Mouse (Mus musculus): Measurements from ENCODE around the gene Ostc. TPM values are rescaled to one million over a fixed set of nuclear protein-coding genes. Genes with fewer than 3 reads are reported as not detected.

Gene Ostc
- total and polyA plus RNA-seq, 3 experiments: 24.6 to 238 (median 141) TPM

DNA sequence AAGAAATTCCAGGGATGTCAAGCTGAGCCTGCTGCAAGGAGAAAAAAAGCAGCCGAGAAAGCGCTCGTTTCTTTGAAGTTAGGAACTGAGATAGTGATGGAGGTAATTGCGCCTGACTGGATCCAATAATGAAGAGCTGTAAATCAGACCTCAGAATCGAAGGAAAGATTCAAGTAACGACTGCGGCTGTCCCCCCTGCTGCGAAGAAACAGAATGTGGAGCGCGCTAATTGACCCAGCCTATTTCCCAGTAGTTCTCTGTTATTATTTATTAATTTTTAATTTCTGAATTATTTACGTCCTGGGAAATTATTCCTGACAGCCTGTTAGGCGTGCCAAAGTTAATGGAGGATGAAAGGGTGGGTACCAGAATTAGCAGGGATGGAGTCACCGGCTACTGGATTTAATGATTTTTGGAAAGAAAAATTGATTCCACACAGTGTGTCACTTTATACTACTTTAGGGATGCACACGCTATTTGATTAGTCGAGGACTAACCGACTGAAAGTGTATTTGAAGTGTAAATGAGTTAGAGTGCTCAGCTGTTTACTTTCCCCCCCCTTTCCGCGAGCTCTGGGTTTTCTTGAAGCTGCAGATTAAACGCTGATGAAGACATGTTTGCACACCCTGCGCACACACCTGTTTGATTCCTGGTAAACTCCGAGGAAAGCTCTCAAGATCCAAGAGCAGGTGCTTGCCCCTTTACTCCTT lies 28.6 kb upstream of the Ostc start:
- Histone ChIP-seq H3K36me3 (replicated peaks) (no peaks in the 10 kb centered on the region), H3K4me1 (ENCODE audit: insufficient read depth, low read depth, low read length) (no peaks in the 10 kb centered on the region), H3K9me3 (replicated peaks) (no peaks in the 10 kb centered on the region), H3K27me3 (ENCODE audit: insufficient read depth, low read length) (no peaks in the 10 kb centered on the region), H3K4me3 (ENCODE audit: low read depth, low read length) (no peak overlapping the region)
- ATAC-seq (ENCODE audit: extremely low read depth, insufficient number of reproducible peaks, low FRiP score, poor library complexity, severe bottlenecking) (no peak), DNase-seq (ENCODE audit: low spot score) (no peak)
- TF ChIP-seq GATA2 (IDR thresholded peaks at IDR 0.05; ENCODE audit: borderline replicate concordance, low read depth, low read length) (no peak), CTCF (IDR thresholded peaks at IDR 0.05; ENCODE audit: low read depth, low read length) (no peak), TAL1 (conservative IDR thresholded peaks at IDR 0.05; ENCODE audit: low read depth, low read length) (no peak), GATA1 (IDR thresholded peaks at IDR 0.05; ENCODE audit: borderline replicate concordance, low read length) (no peak), POLR2AphosphoS5 (IDR thresholded peaks at IDR 0.05; ENCODE audit: insufficient replicate concordance, low read depth, low read length) (no peak)

DNA sequence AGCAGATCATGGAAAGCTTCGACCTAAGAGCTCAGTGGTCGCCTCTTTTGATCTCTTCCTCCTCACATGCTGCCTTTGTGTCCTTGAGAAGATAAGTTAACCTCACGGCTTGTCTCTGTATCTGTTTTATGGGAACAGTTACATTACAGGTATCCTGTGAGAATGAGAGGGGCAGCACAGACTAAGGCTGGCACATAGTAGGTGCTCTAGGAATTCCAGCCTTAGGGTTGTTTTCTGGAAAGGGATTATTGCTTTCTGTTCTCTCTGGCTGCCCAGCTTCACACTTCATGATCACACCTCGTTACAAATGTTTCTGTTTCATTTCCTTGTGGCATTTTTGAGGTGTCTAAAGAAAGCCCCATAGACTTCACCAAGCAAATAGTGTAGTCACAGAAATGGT lies 27.5 kb upstream of the Ostc start:
- Histone ChIP-seq H3K4me3 (ENCODE audit: low read depth, low read length) (no peak overlapping the region), H3K9me3 (replicated peaks) (no peaks in the 10 kb centered on the region), H3K36me3 (replicated peaks) (no peaks in the 10 kb centered on the region), H3K4me1 (ENCODE audit: insufficient read depth, low read depth, low read length) (no peaks in the 10 kb centered on the region), H3K27me3 (ENCODE audit: insufficient read depth, low read length) (no peaks in the 10 kb centered on the region)
- no peak for DNase-seq (ENCODE audit: low spot score)
- no peak for TF ChIP-seq TAL1 (conservative IDR thresholded peaks at IDR 0.05; ENCODE audit: low read depth, low read length)
- no peak for TF ChIP-seq GATA1 (IDR thresholded peaks at IDR 0.05; ENCODE audit: borderline replicate concordance, low read length)
- TF ChIP-seq POLR2AphosphoS5 (IDR thresholded peaks at IDR 0.05; ENCODE audit: insufficient replicate concordance, low read depth, low read length): no peak
- no peak for TF ChIP-seq GATA2 (IDR thresholded peaks at IDR 0.05; ENCODE audit: borderline replicate concordance, low read depth, low read length)
- no peak for TF ChIP-seq CTCF (IDR thresholded peaks at IDR 0.05; ENCODE audit: low read depth, low read length)
- ATAC-seq (ENCODE audit: extremely low read depth, insufficient number of reproducible peaks, low FRiP score, poor library complexity, severe bottlenecking): no peak

- DNase-seq (ENCODE audit: low spot score) (peak; percentile 87), ATAC-seq (ENCODE audit: extremely low read depth, insufficient number of reproducible peaks, low FRiP score, poor library complexity, severe bottlenecking) (peak; percentile 93)
- Histone ChIP-seq H3K9me3 (replicated peaks) (no peaks in the 10 kb centered on the region), H3K36me3 (replicated peaks) (peaks cover 42% of the 10 kb centered on the region), H3K27me3 (ENCODE audit: insufficient read depth, low read length) (no peaks in the 10 kb centered on the region), H3K4me3 (ENCODE audit: low read depth, low read length) (peak within 1 kb of the TSS; percentile 91), H3K4me1 (ENCODE audit: insufficient read depth, low read depth, low read length) (peaks cover 25% of the 10 kb centered on the region)
- no peak for TF ChIP-seq GATA2 (IDR thresholded peaks at IDR 0.05; ENCODE audit: borderline replicate concordance, low read depth, low read length)
- no peak for TF ChIP-seq POLR2AphosphoS5 (IDR thresholded peaks at IDR 0.05; ENCODE audit: insufficient replicate concordance, low read depth, low read length)
- no peak for TF ChIP-seq TAL1 (conservative IDR thresholded peaks at IDR 0.05; ENCODE audit: low read depth, low read length)
- TF ChIP-seq GATA1 (IDR thresholded peaks at IDR 0.05; ENCODE audit: borderline replicate concordance, low read length): no peak
- no peak for TF ChIP-seq CTCF (IDR thresholded peaks at IDR 0.05; ENCODE audit: low read depth, low read length)
Observed at GRCm38 (mm10) chr3:130730189-130730653, 21.0 kb upstream of the Ostc start, which contains the start of gene Rpl34. Gene Rpl34, minus strand, starts transcription at chr3:130730398.

DNA sequence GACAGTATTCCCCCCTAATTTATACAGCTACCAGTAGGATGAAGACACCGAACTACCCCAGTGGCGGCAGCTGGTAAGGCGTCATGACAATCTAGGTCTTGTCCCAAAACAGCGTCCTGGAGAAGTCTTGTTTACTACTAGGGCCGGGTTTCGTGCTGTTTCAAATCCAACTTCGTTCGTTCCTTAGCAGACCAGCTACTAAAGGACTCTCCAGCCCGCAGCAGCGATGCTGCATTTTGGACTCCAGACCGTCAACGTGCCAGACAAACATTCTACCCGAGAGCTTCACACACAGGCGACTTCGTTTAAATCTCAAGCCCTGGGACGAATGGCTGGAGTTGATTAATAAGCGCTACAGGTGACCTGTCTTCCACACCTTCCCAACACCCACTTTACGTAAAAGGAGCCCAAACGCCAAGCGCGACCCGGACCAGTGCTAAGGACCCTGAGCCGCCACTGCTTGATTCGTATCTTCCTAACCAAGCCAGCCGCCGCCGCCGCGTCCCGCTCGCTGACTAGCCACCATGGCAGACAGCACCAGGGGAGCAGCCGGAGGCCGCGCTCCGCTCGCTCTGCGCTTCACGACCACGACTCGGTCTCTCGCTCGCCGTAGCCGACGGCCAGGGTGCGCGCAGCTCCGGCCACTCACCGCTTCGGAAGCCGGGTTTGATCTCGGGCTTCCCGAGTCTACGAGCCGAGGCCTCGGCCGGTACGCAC lies 20.4 kb upstream of the Ostc start:
- ATAC-seq (ENCODE audit: extremely low read depth, insufficient number of reproducible peaks, low FRiP score, poor library complexity, severe bottlenecking): peak; percentile 45; the same call in 1 of the 2 replicates
- Histone ChIP-seq H3K9me3 (replicated peaks) (no peaks in the 10 kb centered on the region), H3K36me3 (replicated peaks) (peaks cover 44% of the 10 kb centered on the region), H3K4me1 (ENCODE audit: insufficient read depth, low read depth, low read length) (peaks cover 25% of the 10 kb centered on the region), H3K4me3 (ENCODE audit: low read depth, low read length) (peak overlapping the region; percentile 91), H3K27me3 (ENCODE audit: insufficient read depth, low read length) (no peaks in the 10 kb centered on the region)
- TF ChIP-seq CTCF (IDR thresholded peaks at IDR 0.05; ENCODE audit: low read depth, low read length) (no peak), GATA2 (IDR thresholded peaks at IDR 0.05; ENCODE audit: borderline replicate concordance, low read depth, low read length) (no peak), POLR2AphosphoS5 (IDR thresholded peaks at IDR 0.05; ENCODE audit: insufficient replicate concordance, low read depth, low read length) (no peak), GATA1 (IDR thresholded peaks at IDR 0.05; ENCODE audit: borderline replicate concordance, low read length) (no peak)
- no peak for DNase-seq (ENCODE audit: low spot score)

GRCm38 (mm10) chr3:130727676-130728075 lies 18.4 kb upstream of the Ostc start:
- Histone ChIP-seq H3K36me3 (replicated peaks) (peaks cover 57% of the 10 kb centered on the region), H3K9me3 (replicated peaks) (no peaks in the 10 kb centered on the region), H3K4me1 (ENCODE audit: insufficient read depth, low read depth, low read length) (peaks cover 25% of the 10 kb centered on the region), H3K27me3 (ENCODE audit: insufficient read depth, low read length) (no peaks in the 10 kb centered on the region), H3K4me3 (ENCODE audit: low read depth, low read length) (peak overlapping the region; percentile 91; the same call in 1 of the 2 replicates)
- ATAC-seq (ENCODE audit: extremely low read depth, insufficient number of reproducible peaks, low FRiP score, poor library complexity, severe bottlenecking) (no peak), DNase-seq (ENCODE audit: low spot score) (no peak)
- TF ChIP-seq CTCF (IDR thresholded peaks at IDR 0.05; ENCODE audit: low read depth, low read length) (no peak), GATA2 (IDR thresholded peaks at IDR 0.05; ENCODE audit: borderline replicate concordance, low read depth, low read length) (no peak), GATA1 (IDR thresholded peaks at IDR 0.05; ENCODE audit: borderline replicate concordance, low read length) (no peak), TAL1 (conservative IDR thresholded peaks at IDR 0.05; ENCODE audit: low read depth, low read length) (no peak), POLR2AphosphoS5 (IDR thresholded peaks at IDR 0.05; ENCODE audit: insufficient replicate concordance, low read depth, low read length) (no peak)

DNA sequence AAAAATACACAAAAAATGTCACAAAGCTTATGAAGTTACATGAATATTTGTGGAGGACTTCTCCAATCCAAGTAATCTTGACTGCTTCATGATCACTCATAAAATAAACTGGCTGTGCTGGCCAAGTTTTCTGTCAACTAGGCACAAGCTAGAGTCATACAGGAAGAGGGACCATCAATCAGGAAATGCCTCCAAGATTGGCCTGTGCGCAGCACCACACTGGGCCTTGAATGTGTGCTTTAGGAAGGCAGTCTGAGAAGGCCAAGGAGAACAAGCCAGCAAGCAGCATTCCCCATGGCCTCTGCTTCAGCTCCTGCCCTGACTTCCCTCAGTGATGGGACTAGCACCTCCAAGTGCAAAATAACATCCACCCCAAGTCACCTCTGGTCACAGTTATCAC lies 17.8 kb upstream of the Ostc start:
- ATAC-seq (ENCODE audit: extremely low read depth, insufficient number of reproducible peaks, low FRiP score, poor library complexity, severe bottlenecking) (no peak), DNase-seq (ENCODE audit: low spot score) (no peak)
- peak overlapping the region; percentile 56; the same call in 1 of the 2 replicates for H3K4me3 ChIP-seq (ENCODE audit: low read depth, low read length)
- TF ChIP-seq POLR2AphosphoS5 (IDR thresholded peaks at IDR 0.05; ENCODE audit: insufficient replicate concordance, low read depth, low read length) (no peak), GATA1 (IDR thresholded peaks at IDR 0.05; ENCODE audit: borderline replicate concordance, low read length) (no peak), CTCF (IDR thresholded peaks at IDR 0.05; ENCODE audit: low read depth, low read length) (no peak), GATA2 (IDR thresholded peaks at IDR 0.05; ENCODE audit: borderline replicate concordance, low read depth, low read length) (no peak), TAL1 (conservative IDR thresholded peaks at IDR 0.05; ENCODE audit: low read depth, low read length) (no peak)
- peaks cover 25% of the 10 kb centered on the region for H3K4me1 ChIP-seq (ENCODE audit: insufficient read depth, low read depth, low read length)
- no peaks in the 10 kb centered on the region for H3K9me3 ChIP-seq (replicated peaks)
- no peaks in the 10 kb centered on the region for H3K27me3 ChIP-seq (ENCODE audit: insufficient read depth, low read length)
- peaks cover 57% of the 10 kb centered on the region for H3K36me3 ChIP-seq (replicated peaks)
